Mouse (Mus musculus) ES-E14 (cell line): Measurements from ENCODE around the gene Rtn4.

ENCODE experiments used
- CHD2 ChIP-seq: IDR thresholded peaks from 2 replicates; pipeline ENCODE4 v1.6.1; 2014; ENCODE audit warnings: mild to moderate bottlenecking, low read depth, low read length, inconsistent platforms
- HCFC1 ChIP-seq: IDR thresholded peaks from 2 replicates; pipeline ENCODE4 v1.6.1; 2012; ENCODE audit warnings: low read length, inconsistent platforms, borderline replicate concordance; ENCODE audit not compliant: insufficient read depth
- MAFK ChIP-seq: IDR thresholded peaks from 2 replicates; pipeline ENCODE4 v1.6.1; 2014; ENCODE audit warnings: mild to moderate bottlenecking, low read depth, low read length, inconsistent platforms; ENCODE audit not compliant: insufficient read depth
- ZC3H11A ChIP-seq: IDR thresholded peaks from 2 replicates; pipeline ENCODE4 v1.6.1; 2012; ENCODE audit warnings: low read depth, mild to moderate bottlenecking, inconsistent platforms, low read length, borderline replicate concordance
- ZNF384 ChIP-seq: IDR thresholded peaks from 2 replicates; pipeline ENCODE4 v1.6.1; 2012; ENCODE audit warnings: low read depth, low read length, inconsistent platforms

- TF ChIP-seq CHD2: no peak
- no peak for TF ChIP-seq HCFC1
- no peak for TF ChIP-seq ZNF384
- TF ChIP-seq MAFK: no peak
- TF ChIP-seq ZC3H11A: no peak
Observed at GRCm38 (mm10) chr11:29788499-29788898, 95.8 kb downstream of the Rtn4 start.
